Mouse (Mus musculus) heart, postnatal 0 days (tissue): ENCODE measurements around the gene Zfp800.

Experiments used
- CTCF ChIP-seq: IDR thresholded peaks from 2 replicates; pipeline ENCODE4 v1.5.1; 2016; ENCODE audit warnings: antibody characterized with exemption, control low read depth, low read depth
- EP300 ChIP-seq: IDR thresholded peaks from 2 replicates; pipeline ENCODE4 v1.6.1; 2016; ENCODE audit warnings: antibody characterized with exemption, low read depth

GRCm38 (mm10) chr6:28326720-28327119, 71.1 kb downstream of the Zfp800 start:
- no peak for TF ChIP-seq CTCF
- TF ChIP-seq EP300, result no peak
